In genomic region chr11:103883793-103884192, GRCm38 (mm10) we compare ENCODE assay signal across 19 mouse cellular contexts.
DNase-seq lines count a peak whose midpoint lies in the region; ATAC-seq and TF ChIP-seq lines count a peak whose summit lies in the region.
"Had no signal": no experiment of that assay in that cellular context is flagged by ENCODE, and none has a peak within 500 bp of the region (broad histone marks: within the 10 kb centered on the region; RNA-seq: fewer than 3 reads in every experiment).

No protein-coding gene starts in this region.

- peaks cover 20% of the 10 kb centered on the region for H3K4me1 ChIP-seq in hindbrain, embryonic 15.5 days (replicated peaks)
- peaks cover 13% of the 10 kb centered on the region for H3K4me1 ChIP-seq in hindbrain, embryonic 13.5 days (replicated peaks)
- H3K4me1 ChIP-seq in embryonic facial prominence, embryonic 10.5 days, result peaks cover 23% of the 10 kb centered on the region
- peaks cover 21% of the 10 kb centered on the region for H3K4me1 ChIP-seq in midbrain, embryonic 12.5 days
- peaks cover 15% of the 10 kb centered on the region for H3K4me1 ChIP-seq in olfactory bulb, adult 2 months (ENCODE audit: control insufficient read depth, insufficient read depth, low read length)

- 0 out of 2 replicates have a peak overlapping the region, but pooled peaks have one; percentile 54 for H3K27ac ChIP-seq in hindbrain, embryonic 15.5 days (replicated peaks)
- H3K27ac ChIP-seq in hindbrain, embryonic 13.5 days, result no peak overlapping the region
- peak overlapping the region; percentile 81 for H3K27ac ChIP-seq in embryonic facial prominence, embryonic 10.5 days (replicated peaks)
- peak overlapping the region; percentile 69; the same call in 1 of the 2 replicates for H3K27ac ChIP-seq in midbrain, embryonic 12.5 days (replicated peaks)
- H3K27ac ChIP-seq in olfactory bulb, adult 2 months (ENCODE audit: insufficient read depth, low read depth, low read length), result peak overlapping the region; percentile 84; the same call in 1 of the 2 replicates
- H3K27ac ChIP-seq: embryonic facial prominence, embryonic 15.5 days; heart, embryonic 13.5 days had no signal

- H3K4me2 ChIP-seq in hindbrain, embryonic 15.5 days, result no peak overlapping the region
- H3K4me2 ChIP-seq in hindbrain, embryonic 13.5 days, result no peak overlapping the region
- no peak overlapping the region for H3K4me2 ChIP-seq in midbrain, embryonic 12.5 days (replicated peaks)
- H3K4me2 ChIP-seq: embryonic facial prominence, embryonic 15.5 days had no signal

- DNase-seq in embryonic facial prominence, embryonic 10.5 days (ENCODE audit: low spot score), result no peak
- DNase-seq in thymus, postnatal 0 days (ENCODE audit: low spot score), result no peak
- DNase-seq: adrenal gland, adult 2 months; adrenal gland, postnatal 25 days; cerebellum, adult 18-20 months; cerebellum, adult 9-11 months; gastrocnemius, adult 2 months; gastrocnemius, postnatal 25 days; heart, postnatal 4 days had no signal

- no peak overlapping the region for H3K9ac ChIP-seq in hindbrain, embryonic 15.5 days
- no peak overlapping the region for H3K9ac ChIP-seq in hindbrain, embryonic 13.5 days
- no peak overlapping the region for H3K9ac ChIP-seq in midbrain, embryonic 12.5 days (replicated peaks)
- H3K9ac ChIP-seq: embryonic facial prominence, embryonic 15.5 days; heart, embryonic 13.5 days; hindbrain, embryonic 14.5 days had no signal

- TF ChIP-seq POLR2A in olfactory bulb, adult 2 months (IDR thresholded peaks at IDR 0.05; ENCODE audit: insufficient read depth, low read depth, low read length), result no peak

- H3K4me3 ChIP-seq in hindbrain, embryonic 15.5 days, result no peak overlapping the region
- H3K4me3 ChIP-seq in hindbrain, embryonic 13.5 days, result no peak overlapping the region
- H3K4me3 ChIP-seq in embryonic facial prominence, embryonic 10.5 days, result no peak overlapping the region
- no peak overlapping the region for H3K4me3 ChIP-seq in midbrain, embryonic 12.5 days
- no peak overlapping the region for H3K4me3 ChIP-seq in olfactory bulb, adult 2 months (ENCODE audit: insufficient read depth, low read depth, low read length)
- H3K4me3 ChIP-seq: embryonic facial prominence, embryonic 15.5 days; erythroblast, embryonic 14.5 days; forebrain, embryonic 10.5 days; heart, embryonic 13.5 days had no signal

- no peak for ATAC-seq in hindbrain, embryonic 15.5 days (ENCODE audit: low FRiP score, low read depth)
- ATAC-seq in hindbrain, embryonic 13.5 days (ENCODE audit: low FRiP score), result no peak
- no peak for ATAC-seq in midbrain, embryonic 12.5 days (ENCODE audit: low FRiP score, low read depth)

- peaks cover 34% of the 10 kb centered on the region for H3K36me3 ChIP-seq in hindbrain, embryonic 15.5 days
- H3K36me3 ChIP-seq in hindbrain, embryonic 13.5 days, result peaks cover 38% of the 10 kb centered on the region
- peaks cover 48% of the 10 kb centered on the region for H3K36me3 ChIP-seq in embryonic facial prominence, embryonic 10.5 days (replicated peaks)
- peaks cover 22% of the 10 kb centered on the region for H3K36me3 ChIP-seq in midbrain, embryonic 12.5 days

- H3K27me3 ChIP-seq in hindbrain, embryonic 15.5 days, result no peaks in the 10 kb centered on the region
- H3K27me3 ChIP-seq in hindbrain, embryonic 13.5 days, result no peaks in the 10 kb centered on the region
- no peaks in the 10 kb centered on the region for H3K27me3 ChIP-seq in embryonic facial prominence, embryonic 10.5 days (replicated peaks; ENCODE audit: low read depth, poor library complexity, severe bottlenecking)
- H3K27me3 ChIP-seq in midbrain, embryonic 12.5 days, result no peaks in the 10 kb centered on the region
- H3K27me3 ChIP-seq: CH12.LX; embryonic facial prominence, embryonic 15.5 days; heart, embryonic 13.5 days had no signal

- 92% methylated on average over 10 of the region's 10 CpGs for WGBS in hindbrain, embryonic 15.5 days
- 94% methylated on average over 10 of the region's 10 CpGs for WGBS in hindbrain, embryonic 13.5 days
- WGBS in embryonic facial prominence, embryonic 10.5 days, result 89% methylated on average over 10 of the region's 10 CpGs
- 92% methylated on average over 10 of the region's 10 CpGs for WGBS in midbrain, embryonic 12.5 days
- WGBS in olfactory bulb, adult 2 months, result 86% methylated on average over 10 of the region's 10 CpGs

- H3K9me3 ChIP-seq in hindbrain, embryonic 15.5 days, result no peaks in the 10 kb centered on the region
- H3K9me3 ChIP-seq in hindbrain, embryonic 13.5 days, result no peaks in the 10 kb centered on the region
- H3K9me3 ChIP-seq in embryonic facial prominence, embryonic 10.5 days, result no peaks in the 10 kb centered on the region
- H3K9me3 ChIP-seq in midbrain, embryonic 12.5 days, result no peaks in the 10 kb centered on the region
- H3K9me3 ChIP-seq: embryonic facial prominence, embryonic 15.5 days; forebrain, embryonic 10.5 days; heart, embryonic 13.5 days had no signal

- no peak for TF ChIP-seq CTCF in olfactory bulb, adult 2 months (IDR thresholded peaks at IDR 0.05; ENCODE audit: insufficient read depth, low read depth, low read length)
